8 mouse cellular contexts compared by ENCODE assay signal in the genomic region with DNA sequence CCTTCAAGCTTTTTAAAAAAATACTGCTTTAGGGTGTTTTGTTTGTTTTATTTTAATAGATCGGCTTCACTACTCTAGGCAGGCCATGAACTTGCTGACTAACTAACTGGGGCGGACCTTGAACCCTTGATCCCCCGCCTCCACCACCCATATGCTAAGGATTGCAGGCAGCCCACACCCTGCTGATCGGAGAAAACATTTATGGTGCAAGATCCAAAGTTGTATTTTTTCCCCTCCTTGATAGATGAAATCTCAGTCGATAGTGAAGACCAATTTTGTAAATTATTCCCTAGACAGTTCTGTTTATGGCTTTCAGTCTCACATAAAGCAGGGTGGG. TPM values are rescaled to one million over a fixed set of nuclear protein-coding genes. Genes with fewer than 3 reads are reported as not detected.
DNase-seq lines count a peak whose midpoint lies in the region; ATAC-seq and TF ChIP-seq lines count a peak whose summit lies in the region.

No protein-coding gene starts in this region.

- TF ChIP-seq POLR2A in liver, adult 2 months (IDR thresholded peaks at IDR 0.05; ENCODE audit: extremely low read depth, insufficient read depth, low read length), result no peak

- peak overlapping the region; percentile 63 for H3K4me2 ChIP-seq in lung, embryonic 14.5 days
- H3K4me2 ChIP-seq in hindbrain, embryonic 12.5 days (replicated peaks), result peak overlapping the region; percentile 67
- H3K4me2 ChIP-seq in neural tube, embryonic 15.5 days, result peak overlapping the region; percentile 70

- H3K27me3 ChIP-seq in lung, embryonic 14.5 days (ENCODE audit: insufficient read depth, low read length), result no peaks in the 10 kb centered on the region
- H3K27me3 ChIP-seq in hindbrain, embryonic 12.5 days, result no peaks in the 10 kb centered on the region
- no peaks in the 10 kb centered on the region for H3K27me3 ChIP-seq in liver, adult 2 months (ENCODE audit: control insufficient read depth, insufficient read depth, low read length)
- no peaks in the 10 kb centered on the region for H3K27me3 ChIP-seq in neural tube, embryonic 15.5 days (replicated peaks)

- TF ChIP-seq CTCF in lung, embryonic 14.5 days (IDR thresholded peaks at IDR 0.05; ENCODE audit: low read depth), result no peak
- no peak for TF ChIP-seq CTCF in liver, adult 2 months (IDR thresholded peaks at IDR 0.05; ENCODE audit: low read depth, low read length)

- peak overlapping the region; percentile 94 for H3K27ac ChIP-seq in lung, embryonic 14.5 days (ENCODE audit: low read depth)
- peak overlapping the region; percentile 92 for H3K27ac ChIP-seq in hindbrain, embryonic 12.5 days
- peak overlapping the region; percentile 93 for H3K27ac ChIP-seq in liver, adult 2 months (replicated peaks; ENCODE audit: insufficient read depth, low read depth, low read length)
- H3K27ac ChIP-seq in neural tube, embryonic 15.5 days (replicated peaks), result peak overlapping the region; percentile 94

- ATAC-seq in lung, embryonic 14.5 days (ENCODE audit: insufficient read depth), result no peak; the same call in 1 of the 2 replicates
- peak; percentile 53 for ATAC-seq in hindbrain, embryonic 12.5 days (ENCODE audit: low FRiP score)
- ATAC-seq in neural tube, embryonic 15.5 days (ENCODE audit: low FRiP score), result 0 out of 2 replicates have a peak, but pooled peaks have one; percentile 13

- H3K36me3 ChIP-seq in lung, embryonic 14.5 days (ENCODE audit: insufficient read depth), result peaks cover 30% of the 10 kb centered on the region
- H3K36me3 ChIP-seq in hindbrain, embryonic 12.5 days, result peaks cover 28% of the 10 kb centered on the region
- peaks cover 23% of the 10 kb centered on the region for H3K36me3 ChIP-seq in liver, adult 2 months (ENCODE audit: control insufficient read depth, insufficient read depth, low read length)
- peaks cover 25% of the 10 kb centered on the region for H3K36me3 ChIP-seq in neural tube, embryonic 15.5 days

- peak overlapping the region; percentile 96 for H3K4me3 ChIP-seq in lung, embryonic 14.5 days (ENCODE audit: low read depth, low read length)
- H3K4me3 ChIP-seq in hindbrain, embryonic 12.5 days, result peak overlapping the region; percentile 97
- peak overlapping the region; percentile 89 for H3K4me3 ChIP-seq in liver, adult 2 months (ENCODE audit: insufficient read depth, low read depth, low read length)
- H3K4me3 ChIP-seq in neural tube, embryonic 15.5 days (replicated peaks), result peak overlapping the region; percentile 95

- WGBS in lung, embryonic 14.5 days, result 1% methylated on average over 5 of the region's 5 CpGs
- WGBS in hindbrain, embryonic 12.5 days, result 1% methylated on average over 5 of the region's 5 CpGs
- WGBS in liver, adult 2 months, result 0% methylated on average over 5 of the region's 5 CpGs
- WGBS in neural tube, embryonic 15.5 days, result under 1% methylated on average over 5 of the region's 5 CpGs

- peaks cover 7% of the 10 kb centered on the region; the same call in 1 of the 2 replicates for H3K79me2 ChIP-seq in liver, adult 2 months (ENCODE audit: control insufficient read depth, insufficient read depth, low read length)

- H3K9me3 ChIP-seq in lung, embryonic 14.5 days (ENCODE audit: low read depth, low read length), result no peaks in the 10 kb centered on the region
- no peaks in the 10 kb centered on the region for H3K9me3 ChIP-seq in hindbrain, embryonic 12.5 days (replicated peaks)
- H3K9me3 ChIP-seq in neural tube, embryonic 15.5 days (replicated peaks), result no peaks in the 10 kb centered on the region

- peak overlapping the region; percentile 98 for H3K9ac ChIP-seq in lung, embryonic 14.5 days
- peak overlapping the region; percentile 98 for H3K9ac ChIP-seq in hindbrain, embryonic 12.5 days
- H3K9ac ChIP-seq in liver, adult 2 months (ENCODE audit: low read depth, low read length), result peak overlapping the region; percentile 93
- H3K9ac ChIP-seq in neural tube, embryonic 15.5 days (replicated peaks), result peak overlapping the region; percentile 97

- H3K4me1 ChIP-seq in lung, embryonic 14.5 days (ENCODE audit: insufficient read depth), result 0 out of 2 replicates have a peak, but pooled peaks cover 7% of the 10 kb centered on the region
- H3K4me1 ChIP-seq in hindbrain, embryonic 12.5 days, result peaks cover 26% of the 10 kb centered on the region
- H3K4me1 ChIP-seq in liver, adult 2 months (ENCODE audit: control insufficient read depth, insufficient read depth, low read length), result peaks cover 6% of the 10 kb centered on the region
- peaks cover 37% of the 10 kb centered on the region for H3K4me1 ChIP-seq in neural tube, embryonic 15.5 days

- peak; percentile 56 for DNase-seq in lung, embryonic 14.5 days
- no peak for DNase-seq in lung, postnatal 4 days
- DNase-seq in brain, adult 2 months (ENCODE audit: low read depth, low spot score), result peak; percentile 49
- peak; percentile 79 for DNase-seq in liver, adult 2 months (ENCODE audit: extremely low read depth, low read depth, low spot score)
- DNase-seq in ovary, adult 18-20 months (ENCODE audit: low spot score), result no peak
- no peak for DNase-seq in spleen, postnatal 4 days (ENCODE audit: low spot score in 2 of 2)

RNA-seq across cellular contexts. Expression of a gene that starts 0.8 kb away (rescaled TPM):
- 690 and 743 TPM in 2 replicates for polyA plus RNA-seq in lung, embryonic 14.5 days (2014; fragmentation: Nextera tagmentation; extraction: Ambion mirVana)
- polyA plus RNA-seq in hindbrain, embryonic 12.5 days (2016; fragmentation: Nextera tagmentation; extraction: Ambion mirVana), result 642 and 656 TPM in 2 replicates
- total RNA-seq in liver, adult 2 months (2014; rRNA removed), result 629 and 808 TPM in 2 replicates
- polyA plus RNA-seq in liver, adult 2 months (2012; rRNA removed), result 664 and 683 TPM in 2 replicates
- polyA plus RNA-seq in neural tube, embryonic 15.5 days (2015; fragmentation: Nextera tagmentation; extraction: Ambion mirVana), result 794 and 878 TPM in 2 replicates

RNA-seq across cellular contexts. Expression of a gene that starts 6.3 kb away (rescaled TPM):
- 7.9 and 8.0 TPM in 2 replicates for polyA plus RNA-seq in lung, embryonic 14.5 days (2014; fragmentation: Nextera tagmentation; extraction: Ambion mirVana)
- polyA plus RNA-seq in hindbrain, embryonic 12.5 days (2016; fragmentation: Nextera tagmentation; extraction: Ambion mirVana), result 5.5 and 10.8 TPM in 2 replicates
- total RNA-seq in liver, adult 2 months (2014; rRNA removed), result 1.3 and 1.8 TPM in 2 replicates
- polyA plus RNA-seq in liver, adult 2 months (2012; rRNA removed), result 0.46 and 1.2 TPM in 2 replicates
- 10.5 and 11.8 TPM in 2 replicates for polyA plus RNA-seq in neural tube, embryonic 15.5 days (2015; fragmentation: Nextera tagmentation; extraction: Ambion mirVana)

RNA-seq across cellular contexts. Expression of a gene that starts 35.2 kb away (rescaled TPM):
- 144 and 164 TPM in 2 replicates for polyA plus RNA-seq in lung, embryonic 14.5 days (2014; fragmentation: Nextera tagmentation; extraction: Ambion mirVana)
- polyA plus RNA-seq in hindbrain, embryonic 12.5 days (2016; fragmentation: Nextera tagmentation; extraction: Ambion mirVana), result 67.5 and 68.6 TPM in 2 replicates
- total RNA-seq in liver, adult 2 months (2014; rRNA removed), result 2.0 and 3.1 TPM in 2 replicates
- 2.7 and 3.3 TPM in 2 replicates for polyA plus RNA-seq in liver, adult 2 months (2012; rRNA removed)
- 69.2 and 82.4 TPM in 2 replicates for polyA plus RNA-seq in neural tube, embryonic 15.5 days (2015; fragmentation: Nextera tagmentation; extraction: Ambion mirVana)

Comparison
In these comparisons a context has a peak if more than half of its experiments do, and no peak if none do; other contexts are left out.
1. DNase-seq: peak in lung, embryonic 14.5 days (single experiment), brain, adult 2 months (single experiment) and liver, adult 2 months (single experiment); none in lung, postnatal 4 days (0 of 2), ovary, adult 18-20 months (single experiment) and spleen, postnatal 4 days (0 of 2).
2. RNA of a gene that starts 35.2 kb away (polyA plus RNA-seq): 144 to 164 TPM in lung, embryonic 14.5 days, 69.2 to 82.4 TPM in neural tube, embryonic 15.5 days and 67.5 to 68.6 TPM in hindbrain, embryonic 12.5 days; 2.7 to 3.3 TPM in liver, adult 2 months; every median in the first group is over 10 times any median in the second.
3. Peak in every context shown above with its lines, with median percentiles within 50 percentile points of each other: H3K27ac ChIP-seq, H3K4me2 ChIP-seq, H3K4me3 ChIP-seq and H3K9ac ChIP-seq.